Mouse (Mus musculus): ENCODE measurements around the gene Zglp1. TPM values are rescaled to one million over a fixed set of nuclear protein-coding genes. Genes with fewer than 3 reads are reported as not detected.
A peak's percentile ranks its signal among the peaks of the same experiment; 100 is the strongest.

Gene Zglp1
- total and polyA plus RNA-seq, 3 experiments: 1.1 to 8.0 TPM; not detected in 1

DNA sequence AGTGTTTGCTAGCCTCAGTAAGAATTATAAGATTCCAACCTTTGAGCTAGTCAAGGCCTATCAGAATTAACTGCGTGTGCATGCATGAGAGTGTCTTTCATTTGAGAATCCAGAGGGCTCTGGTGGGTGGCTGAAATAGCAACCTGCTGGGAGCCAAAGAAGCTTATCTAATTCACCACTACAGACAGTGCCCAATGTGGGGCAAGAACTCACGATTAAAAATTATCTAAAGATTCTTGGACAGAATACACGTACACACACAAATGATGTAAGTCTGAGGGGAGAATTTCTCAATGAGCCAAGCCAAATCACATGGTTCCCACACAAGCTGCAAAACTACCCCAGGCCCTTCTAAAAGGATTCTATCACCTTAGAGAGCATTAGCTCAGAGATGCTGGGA is 16.4 kb upstream of the Zglp1 start:
- Histone ChIP-seq H3K9me3 (replicated peaks; ENCODE audit: insufficient read depth, low read length) (no peaks in the 10 kb centered on the region), H3K79me2 (ENCODE audit: control insufficient read depth, insufficient read depth, low read length, poor library complexity) (peaks cover 33% of the 10 kb centered on the region), H3K27ac (ENCODE audit: control insufficient read depth, low read depth, low read length) (no peak overlapping the region), H3K36me3 (ENCODE audit: control insufficient read depth in 1 of 2, insufficient read depth in 2 of 2, low read length in 2 of 2) (peaks cover 27 to 77% of the 10 kb centered on the region in 2 experiments), H3K4me1 (ENCODE audit: control insufficient read depth in 1 of 2, insufficient read depth in 2 of 2, low read length in 2 of 2) (peaks cover 15 to 23% of the 10 kb centered on the region in 2 experiments; a peak in 3 of 4 replicates), H3K27me3 (ENCODE audit: control insufficient read depth in 1 of 2, insufficient read depth in 2 of 2, low read length in 2 of 2) (no peaks in the 10 kb centered on the region), H3K9ac (ENCODE audit: control insufficient read depth, low read depth, low read length, poor library complexity, severe bottlenecking) (no peak overlapping the region), H3K4me3 (ENCODE audit: control insufficient read depth in 1 of 2, insufficient read depth in 1 of 2, low read depth in 2 of 2, low read length in 2 of 2) (no peak overlapping the region)
- peak; percentile 81 for DNase-seq (ENCODE audit: low read depth, low spot score)
- TF ChIP-seq E2F4 (IDR thresholded peaks at IDR 0.05; ENCODE audit: borderline replicate concordance, low read depth, low read length): no peak
- TF ChIP-seq UBTF (IDR thresholded peaks at IDR 0.05; ENCODE audit: borderline replicate concordance, insufficient read depth, low read depth, low read length): no peak
- peak; percentile 91 for TF ChIP-seq GATA1 (IDR thresholded peaks at IDR 0.05; ENCODE audit: low read depth, low read length)
- no peak for TF ChIP-seq HCFC1 (IDR thresholded peaks at IDR 0.05; ENCODE audit: low read depth, low read length)
- TF ChIP-seq CTCF (IDR thresholded peaks at IDR 0.05 in 2 of 3, conservative IDR thresholded peaks at IDR 0.05 in 1 of 3; ENCODE audit: control insufficient read depth in 1 of 3, insufficient read depth in 1 of 3, low read depth in 2 of 3, low read length in 3 of 3, poor library complexity in 1 of 3, severe bottlenecking in 1 of 3): no peak
- TF ChIP-seq NRF1 (IDR thresholded peaks at IDR 0.05; ENCODE audit: insufficient read depth, low read depth, low read length, poor library complexity, severe bottlenecking): no peak
- 0 out of 2 replicates have a peak, but pooled peaks have one; percentile 31 for TF ChIP-seq TBP (IDR thresholded peaks at IDR 0.05; ENCODE audit: low read depth, low read length)
- no peak for TF ChIP-seq MXI1 (IDR thresholded peaks at IDR 0.05; ENCODE audit: low read depth, low read length)
- TF ChIP-seq TAL1 (IDR thresholded peaks at IDR 0.05; ENCODE audit: low read length): peak; percentile 61; the same call in 1 of the 2 replicates

DNA sequence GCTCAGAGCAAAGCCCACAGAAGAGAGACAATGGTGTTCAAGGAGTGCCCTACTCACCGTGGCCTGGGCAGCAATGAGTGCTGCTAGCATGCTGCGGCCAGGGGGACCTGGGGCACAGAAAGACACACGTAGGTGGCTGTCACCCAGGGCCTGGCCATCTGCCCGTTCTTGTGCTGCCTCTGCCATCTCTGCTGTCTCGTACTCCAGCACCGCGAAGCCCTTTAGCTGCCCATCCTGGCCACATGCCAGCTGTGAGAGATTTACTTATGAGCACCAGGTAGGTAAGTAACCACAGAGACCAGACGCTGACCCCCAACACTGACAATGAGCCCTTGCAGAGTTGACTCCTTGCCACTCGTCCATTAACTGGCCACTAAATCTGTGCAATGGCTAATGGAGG is 14.2 kb upstream of the Zglp1 start:
- Histone ChIP-seq H3K27me3 (ENCODE audit: control insufficient read depth in 1 of 2, insufficient read depth in 2 of 2, low read length in 2 of 2) (no peaks in the 10 kb centered on the region), H3K36me3 (ENCODE audit: control insufficient read depth in 1 of 2, insufficient read depth in 2 of 2, low read length in 2 of 2) (peaks cover 25 to 74% of the 10 kb centered on the region in 2 experiments), H3K27ac (ENCODE audit: control insufficient read depth, low read depth, low read length) (no peak overlapping the region), H3K4me1 (ENCODE audit: control insufficient read depth in 1 of 2, insufficient read depth in 2 of 2, low read length in 2 of 2) (peaks cover 15 to 23% of the 10 kb centered on the region in 2 experiments; a peak in 3 of 4 replicates), H3K9me3 (replicated peaks; ENCODE audit: insufficient read depth, low read length) (no peaks in the 10 kb centered on the region), H3K9ac (ENCODE audit: control insufficient read depth, low read depth, low read length, poor library complexity, severe bottlenecking) (no peak overlapping the region), H3K4me3 (ENCODE audit: control insufficient read depth in 1 of 2, insufficient read depth in 1 of 2, low read depth in 2 of 2, low read length in 2 of 2) (no peak overlapping the region), H3K79me2 (ENCODE audit: control insufficient read depth, insufficient read depth, low read length, poor library complexity) (peaks cover 14% of the 10 kb centered on the region)
- no peak for DNase-seq (ENCODE audit: low read depth, low spot score)
- TF ChIP-seq KAT2A (conservative IDR thresholded peaks at IDR 0.05; ENCODE audit: low read depth, low read length): no peak
- TF ChIP-seq ZMIZ1 (IDR thresholded peaks at IDR 0.05; ENCODE audit: low read depth, low read length): no peak
- no peak for TF ChIP-seq ETS1 (IDR thresholded peaks at IDR 0.05; ENCODE audit: low read depth, low read length)
- no peak for TF ChIP-seq ELF1 (IDR thresholded peaks at IDR 0.05; ENCODE audit: low read depth, low read length)
- no peak for TF ChIP-seq MAFK (IDR thresholded peaks at IDR 0.05; ENCODE audit: borderline replicate concordance, low read depth, low read length)
- no peak for TF ChIP-seq MYB (IDR thresholded peaks at IDR 0.05; ENCODE audit: low read depth, low read length)
- no peak for TF ChIP-seq USF2 (IDR thresholded peaks at IDR 0.05; ENCODE audit: borderline replicate concordance in 1 of 2, insufficient read depth in 1 of 2, low read depth in 1 of 2, low read length in 2 of 2)
- TF ChIP-seq POLR2A (IDR thresholded peaks at IDR 0.05; ENCODE audit: control insufficient read depth in 1 of 2, insufficient read depth in 1 of 2, low read depth in 1 of 2, low read length in 2 of 2, poor library complexity in 1 of 2): no peak; a peak in 1 of 4 replicates
- TF ChIP-seq HCFC1 (IDR thresholded peaks at IDR 0.05; ENCODE audit: low read depth, low read length): no peak
- TF ChIP-seq ZC3H11A (IDR thresholded peaks at IDR 0.05; ENCODE audit: low read depth, low read length): no peak
- no peak for TF ChIP-seq NRF1 (IDR thresholded peaks at IDR 0.05; ENCODE audit: insufficient read depth, low read depth, low read length, poor library complexity, severe bottlenecking)
- TF ChIP-seq TCF12 (IDR thresholded peaks at IDR 0.05; ENCODE audit: low read depth, low read length): no peak
- TF ChIP-seq UBTF (IDR thresholded peaks at IDR 0.05; ENCODE audit: borderline replicate concordance, insufficient read depth, low read depth, low read length): no peak
- TF ChIP-seq TAL1 (IDR thresholded peaks at IDR 0.05; ENCODE audit: low read length): no peak
- TF ChIP-seq CHD1 (IDR thresholded peaks at IDR 0.05; ENCODE audit: low read depth, low read length): no peak
- no peak for TF ChIP-seq RCOR1 (IDR thresholded peaks at IDR 0.05; ENCODE audit: low read depth, low read length)

All from MEL (cell line).